Mouse (Mus musculus): ENCODE results near the gene Zfp978. TPM values are rescaled to one million over a fixed set of nuclear protein-coding genes. Genes with fewer than 3 reads are reported as not detected.
A peak's percentile ranks its signal among the peaks of the same experiment; 100 is the strongest.
"Not testable (repeated sequence)": the region's sequence is repeated elsewhere in the genome, so short reads cannot be mapped to it uniquely, and the experiment has no call there.

The Zfp978 gene
- polyA plus RNA-seq, 1 experiment from 2014 or later = 0.20 TPM

- H3K27ac ChIP-seq (ENCODE audit: low read depth, low read length); H3K4me2 ChIP-seq (ENCODE audit: low read depth, low read length, severe bottlenecking); H3K9ac ChIP-seq (ENCODE audit: low read length); DNase-seq (ENCODE audit: low spot score); H3K27me3 ChIP-seq (ENCODE audit: control insufficient read depth, insufficient read depth, low read length); H3K4me1 ChIP-seq (replicated peaks; ENCODE audit: control insufficient read depth, insufficient read depth, low read length); H3K36me3 ChIP-seq (ENCODE audit: control insufficient read depth, insufficient read depth, low read length); H3K4me3 ChIP-seq (ENCODE audit: low read depth, low read length); ATAC-seq (replicated peaks; ENCODE audit: low FRiP score): not testable (repeated sequence)
- peaks cover 34% of the 10 kb centered on the region; the same call in 1 of the 2 replicates for H3K9me3 ChIP-seq (ENCODE audit: control insufficient read depth, low read length)
- WGBS = 55% methylated on average over 3 of the region's 3 CpGs
Measured at GRCm38 (mm10) chr4:147424404-147424803, 63.3 kb downstream of the Zfp978 start.

DNA sequence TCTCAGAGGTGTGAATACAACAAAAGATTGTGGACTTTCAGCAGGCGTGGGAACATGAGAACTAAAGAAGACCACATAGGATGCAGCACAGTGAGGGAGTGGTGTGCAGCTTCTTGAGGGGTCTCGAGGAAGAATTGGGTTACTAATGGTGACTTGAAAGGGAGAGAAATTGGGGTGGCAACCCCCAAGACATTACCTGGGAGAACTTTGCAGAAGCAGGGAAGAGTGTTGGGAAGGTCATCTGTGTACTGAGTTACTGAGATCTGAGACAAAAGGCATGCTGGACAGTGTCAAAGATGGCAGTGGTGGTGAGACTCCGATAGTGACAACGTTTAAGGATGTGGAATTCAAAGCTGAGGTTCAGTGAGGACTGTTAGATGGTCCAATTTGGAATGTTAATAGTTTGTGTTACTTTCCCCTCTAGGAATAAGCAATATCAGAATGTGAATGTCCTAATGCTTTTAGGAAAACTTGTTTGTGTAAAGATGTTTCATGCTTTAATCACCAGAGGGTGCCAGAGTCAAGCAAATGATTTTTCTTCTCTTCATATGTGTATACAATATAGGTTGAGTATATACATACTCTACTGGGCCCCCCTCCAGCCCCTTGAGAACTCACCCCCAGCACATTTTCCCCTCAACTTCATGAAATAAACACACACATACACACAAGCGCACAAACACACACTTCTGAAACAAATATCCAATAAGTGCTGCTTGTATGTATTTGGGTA, 64.7 kb downstream of the Zfp978 start:
- H3K9ac ChIP-seq (ENCODE audit: low read length); H3K4me2 ChIP-seq (ENCODE audit: low read depth, low read length, severe bottlenecking); H3K27ac ChIP-seq (ENCODE audit: low read depth, low read length); H3K36me3 ChIP-seq (ENCODE audit: control insufficient read depth, insufficient read depth, low read length); H3K27me3 ChIP-seq (ENCODE audit: control insufficient read depth, insufficient read depth, low read length); H3K4me1 ChIP-seq (replicated peaks; ENCODE audit: control insufficient read depth, insufficient read depth, low read length); H3K4me3 ChIP-seq (ENCODE audit: low read depth, low read length); DNase-seq (ENCODE audit: low spot score): not testable (repeated sequence)
- H3K9me3 ChIP-seq (ENCODE audit: control insufficient read depth, low read length) = peaks cover 27% of the 10 kb centered on the region; the same call in 1 of the 2 replicates
- 54% methylated on average over 5 of the region's 5 CpGs for WGBS
- peak; percentile 8; the same call in 1 of the 2 replicates for ATAC-seq (replicated peaks; ENCODE audit: low FRiP score)

- Histone ChIP-seq H3K9me3 (ENCODE audit: control insufficient read depth, low read length) (peaks cover 13% of the 10 kb centered on the region), H3K9ac (ENCODE audit: low read length) (no peak overlapping the region), H3K4me2 (ENCODE audit: low read depth, low read length, severe bottlenecking) (no peak overlapping the region), H3K27me3 (ENCODE audit: control insufficient read depth, insufficient read depth, low read length) (no peaks in the 10 kb centered on the region), H3K4me3 (ENCODE audit: low read depth, low read length) (no peak overlapping the region), H3K27ac (ENCODE audit: low read depth, low read length) (no peak overlapping the region), H3K36me3 (ENCODE audit: control insufficient read depth, insufficient read depth, low read length) (no peaks in the 10 kb centered on the region), H3K4me1 (replicated peaks; ENCODE audit: control insufficient read depth, insufficient read depth, low read length) (no peaks in the 10 kb centered on the region)
- no peak for ATAC-seq (replicated peaks; ENCODE audit: low FRiP score)
- no peak for DNase-seq (ENCODE audit: low spot score)
Measured at GRCm38 (mm10) chr4:147430651-147431050, 69.5 kb downstream of the Zfp978 start.

GRCm38 (mm10) chr4:147431696-147432442, 70.8 kb downstream of the Zfp978 start:
- not testable (repeated sequence) for H3K27me3 ChIP-seq (ENCODE audit: control insufficient read depth, insufficient read depth, low read length); H3K9ac ChIP-seq (ENCODE audit: low read length); H3K27ac ChIP-seq (ENCODE audit: low read depth, low read length); H3K36me3 ChIP-seq (ENCODE audit: control insufficient read depth, insufficient read depth, low read length); H3K4me3 ChIP-seq (ENCODE audit: low read depth, low read length); H3K4me1 ChIP-seq (replicated peaks; ENCODE audit: control insufficient read depth, insufficient read depth, low read length); H3K4me2 ChIP-seq (ENCODE audit: low read depth, low read length, severe bottlenecking); DNase-seq (ENCODE audit: low spot score)
- ATAC-seq (replicated peaks; ENCODE audit: low FRiP score) = peak; percentile 39
- WGBS = 72% methylated on average over 3 of the region's 3 CpGs
- peaks cover 15% of the 10 kb centered on the region for H3K9me3 ChIP-seq (ENCODE audit: control insufficient read depth, low read length)

GRCm38 (mm10) chr4:147432443-147432790, 71.3 kb downstream of the Zfp978 start:
- H3K4me1 ChIP-seq (replicated peaks; ENCODE audit: control insufficient read depth, insufficient read depth, low read length) = no peaks in the 10 kb centered on the region
- no peaks in the 10 kb centered on the region for H3K36me3 ChIP-seq (ENCODE audit: control insufficient read depth, insufficient read depth, low read length)
- WGBS = 90% methylated on average over 1 of the region's 1 CpGs
- DNase-seq (ENCODE audit: low spot score) = no peak
- H3K27ac ChIP-seq (ENCODE audit: low read depth, low read length) = no peak overlapping the region
- H3K4me2 ChIP-seq (ENCODE audit: low read depth, low read length, severe bottlenecking) = no peak overlapping the region
- no peak overlapping the region for H3K9ac ChIP-seq (ENCODE audit: low read length)
- peaks cover 16% of the 10 kb centered on the region for H3K9me3 ChIP-seq (ENCODE audit: control insufficient read depth, low read length)
- ATAC-seq (replicated peaks; ENCODE audit: low FRiP score) = peak; percentile 22; the same call in 1 of the 2 replicates
- H3K4me3 ChIP-seq (ENCODE audit: low read depth, low read length) = no peak overlapping the region
- H3K27me3 ChIP-seq (ENCODE audit: control insufficient read depth, insufficient read depth, low read length) = no peaks in the 10 kb centered on the region

- Histone ChIP-seq H3K27ac (ENCODE audit: low read depth, low read length) (no peak overlapping the region), H3K4me2 (ENCODE audit: low read depth, low read length, severe bottlenecking) (no peak overlapping the region), H3K4me3 (ENCODE audit: low read depth, low read length) (no peak overlapping the region), H3K9ac (ENCODE audit: low read length) (no peak overlapping the region), H3K27me3 (ENCODE audit: control insufficient read depth, insufficient read depth, low read length) (no peaks in the 10 kb centered on the region), H3K9me3 (ENCODE audit: control insufficient read depth, low read length) (peaks cover 16% of the 10 kb centered on the region), H3K36me3 (ENCODE audit: control insufficient read depth, insufficient read depth, low read length) (no peaks in the 10 kb centered on the region), H3K4me1 (replicated peaks; ENCODE audit: control insufficient read depth, insufficient read depth, low read length) (no peaks in the 10 kb centered on the region)
- 41% methylated on average over 3 of the region's 3 CpGs for WGBS
- no peak for DNase-seq (ENCODE audit: low spot score)
- ATAC-seq (replicated peaks; ENCODE audit: low FRiP score) = 0 out of 2 replicates have a peak, but pooled peaks have one; percentile 17
Measured at GRCm38 (mm10) chr4:147433017-147433416, 71.9 kb downstream of the Zfp978 start.

GRCm38 (mm10) chr4:147433874-147434273, 72.8 kb downstream of the Zfp978 start:
- peak; percentile 53 for DNase-seq (ENCODE audit: low spot score)
- Histone ChIP-seq H3K4me3 (ENCODE audit: low read depth, low read length) (no peak overlapping the region), H3K36me3 (ENCODE audit: control insufficient read depth, insufficient read depth, low read length) (no peaks in the 10 kb centered on the region), H3K4me1 (replicated peaks; ENCODE audit: control insufficient read depth, insufficient read depth, low read length) (no peaks in the 10 kb centered on the region), H3K27me3 (ENCODE audit: control insufficient read depth, insufficient read depth, low read length) (no peaks in the 10 kb centered on the region), H3K9ac (ENCODE audit: low read length) (no peak overlapping the region), H3K9me3 (ENCODE audit: control insufficient read depth, low read length) (peaks cover 16% of the 10 kb centered on the region), H3K4me2 (ENCODE audit: low read depth, low read length, severe bottlenecking) (no peak overlapping the region), H3K27ac (ENCODE audit: low read depth, low read length) (no peak overlapping the region)
- WGBS = 45% methylated on average over 2 of the region's 2 CpGs
- ATAC-seq (replicated peaks; ENCODE audit: low FRiP score) = peak; percentile 26

Measured in forebrain, embryonic 11.5 days (tissue).